Mouse (Mus musculus): ENCODE measurements at regions not wholly inside any gene's neighbourhood (a gene's known extent, or its start where the extent isn't known, plus 50 kb on each side); places are given as distances from the start of the nearest gene placed in this dataset.

GRCm38 (mm10) chr12:12820668-12821351 lies 120.9 kb downstream of the Mycn start:
- ATAC-seq (ENCODE audit: insufficient read depth): no peak
- 68% methylated on average over 2 of the region's 2 CpGs for WGBS (ENCODE audit: insufficient replicate concordance)
- TF ChIP-seq EP300 (IDR thresholded peaks at IDR 0.05; ENCODE audit: low read depth) (no peak), CTCF (IDR thresholded peaks at IDR 0.05; ENCODE audit: low read depth) (no peak)
- Histone ChIP-seq H3K36me3 (replicated peaks; ENCODE audit: control insufficient read depth, insufficient read depth, low read depth) (no peaks in the 10 kb centered on the region), H3K4me3 (ENCODE audit: insufficient read depth in 1 of 2, low read depth in 2 of 2, low read length in 2 of 2) (no peak overlapping the region), H3K27ac (no peak overlapping the region), H3K9me3 (ENCODE audit: control insufficient read depth, low read length) (no peaks in the 10 kb centered on the region), H3K4me2 (ENCODE audit: low read depth) (no peak overlapping the region), H3K27me3 (ENCODE audit: control insufficient read depth, insufficient read depth, low read length) (no peaks in the 10 kb centered on the region), H3K4me1 (replicated peaks; ENCODE audit: control insufficient read depth in 2 of 2, insufficient read depth in 2 of 2, low read length in 1 of 2) (no peaks in the 10 kb centered on the region; a peak in 1 of 4 replicates), H3K9ac (replicated peaks) (no peak overlapping the region)
- DNase-seq (ENCODE audit: low read depth in 3 of 3, low spot score in 3 of 3): no peak

- peaks cover 0 to 2% of the 10 kb centered on the region in 2 experiments; a peak in 1 of 4 replicates for H3K4me1 ChIP-seq (replicated peaks; ENCODE audit: control insufficient read depth in 2 of 2, insufficient read depth in 2 of 2, low read length in 1 of 2)
- no peaks in the 10 kb centered on the region for H3K27me3 ChIP-seq (ENCODE audit: control insufficient read depth, insufficient read depth, low read length)
- ATAC-seq (ENCODE audit: insufficient read depth) (no peak), DNase-seq (ENCODE audit: low read depth in 3 of 3, low spot score in 3 of 3) (no peak)
- H3K27ac ChIP-seq: no peak overlapping the region
- H3K9ac ChIP-seq (replicated peaks): no peak overlapping the region
- H3K4me3 ChIP-seq (ENCODE audit: insufficient read depth in 1 of 2, low read depth in 2 of 2, low read length in 2 of 2): no peak overlapping the region
- 53% methylated on average over 5 of the region's 5 CpGs for WGBS (ENCODE audit: insufficient replicate concordance)
- TF ChIP-seq EP300 (IDR thresholded peaks at IDR 0.05; ENCODE audit: low read depth) (no peak), CTCF (IDR thresholded peaks at IDR 0.05; ENCODE audit: low read depth) (no peak)
- H3K9me3 ChIP-seq (ENCODE audit: control insufficient read depth, low read length): no peaks in the 10 kb centered on the region
- H3K36me3 ChIP-seq (replicated peaks; ENCODE audit: control insufficient read depth, insufficient read depth, low read depth): no peaks in the 10 kb centered on the region
- no peak overlapping the region for H3K4me2 ChIP-seq (ENCODE audit: low read depth)
Observed at GRCm38 (mm10) chr12:12819746-12820145, 122.0 kb downstream of the Mycn start.

- TF ChIP-seq CTCF (IDR thresholded peaks at IDR 0.05; ENCODE audit: low read depth): no peak
- TF ChIP-seq EP300 (IDR thresholded peaks at IDR 0.05; ENCODE audit: low read depth): no peak
- H3K9ac ChIP-seq (replicated peaks): no peak overlapping the region
- DNase-seq (ENCODE audit: low read depth in 3 of 3, low spot score in 3 of 3) (peak; percentile 10 to 24 (median 23)), ATAC-seq (ENCODE audit: insufficient read depth) (0 out of 2 replicates have a peak, but pooled peaks have one; percentile 36)
- peaks cover 0 to 10% of the 10 kb centered on the region in 2 experiments; a peak in 2 of 4 replicates for H3K4me1 ChIP-seq (replicated peaks; ENCODE audit: control insufficient read depth in 2 of 2, insufficient read depth in 2 of 2, low read length in 1 of 2)
- no peaks in the 10 kb centered on the region for H3K9me3 ChIP-seq (ENCODE audit: control insufficient read depth, low read length)
- no peaks in the 10 kb centered on the region for H3K27me3 ChIP-seq (ENCODE audit: control insufficient read depth, insufficient read depth, low read length)
- H3K27ac ChIP-seq: no peak overlapping the region
- H3K36me3 ChIP-seq (replicated peaks; ENCODE audit: control insufficient read depth, insufficient read depth, low read depth): no peaks in the 10 kb centered on the region
- no peak overlapping the region for H3K4me2 ChIP-seq (ENCODE audit: low read depth)
- WGBS (ENCODE audit: insufficient replicate concordance): 50% methylated on average over 5 of the region's 5 CpGs
- no peak overlapping the region for H3K4me3 ChIP-seq (ENCODE audit: insufficient read depth in 1 of 2, low read depth in 2 of 2, low read length in 2 of 2)
Observed at GRCm38 (mm10) chr12:12814693-12815092, 127.0 kb downstream of the Mycn start.

DNA sequence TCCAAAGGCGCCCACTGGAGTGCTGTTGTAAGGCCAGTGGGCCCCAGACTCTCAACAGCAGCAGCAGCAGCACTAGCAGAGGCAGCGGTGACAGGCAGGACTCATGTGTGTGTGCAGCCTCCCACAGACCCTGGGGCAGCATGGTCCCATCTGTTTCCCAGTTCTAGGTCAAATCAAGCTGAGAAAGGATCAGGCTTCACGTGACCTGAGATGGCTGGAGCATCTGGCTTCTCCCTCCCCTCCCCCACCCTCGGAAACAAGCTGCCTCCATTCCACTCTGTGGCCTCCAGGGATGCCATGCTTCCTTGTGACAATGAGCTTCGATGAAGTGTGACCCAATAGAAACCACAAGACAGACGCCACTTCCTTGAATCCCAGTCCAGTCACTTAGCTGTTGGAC lies 128.8 kb downstream of the Mycn start:
- no peaks in the 10 kb centered on the region for H3K9me3 ChIP-seq (ENCODE audit: control insufficient read depth, low read length)
- DNase-seq (ENCODE audit: low read depth in 3 of 3, low spot score in 3 of 3): no peak
- peaks cover 0 to 10% of the 10 kb centered on the region in 2 experiments; a peak in 2 of 4 replicates for H3K4me1 ChIP-seq (replicated peaks; ENCODE audit: control insufficient read depth in 2 of 2, insufficient read depth in 2 of 2, low read length in 1 of 2)
- H3K27ac ChIP-seq: no peak overlapping the region
- H3K36me3 ChIP-seq (replicated peaks; ENCODE audit: control insufficient read depth, insufficient read depth, low read depth): no peaks in the 10 kb centered on the region
- H3K4me3 ChIP-seq (ENCODE audit: insufficient read depth in 1 of 2, low read depth in 2 of 2, low read length in 2 of 2): no peak overlapping the region
- H3K27me3 ChIP-seq (ENCODE audit: control insufficient read depth, insufficient read depth, low read length): no peaks in the 10 kb centered on the region
- TF ChIP-seq EP300 (IDR thresholded peaks at IDR 0.05; ENCODE audit: low read depth): no peak
- TF ChIP-seq CTCF (IDR thresholded peaks at IDR 0.05; ENCODE audit: low read depth): no peak
- no peak for ATAC-seq (ENCODE audit: insufficient read depth)
- 36% methylated on average over 6 of the region's 6 CpGs for WGBS (ENCODE audit: insufficient replicate concordance)
- no peak overlapping the region for H3K4me2 ChIP-seq (ENCODE audit: low read depth)
- no peak overlapping the region for H3K9ac ChIP-seq (replicated peaks)

GRCm38 (mm10) chr12:12810943-12811342 lies 130.8 kb downstream of the Mycn start:
- Histone ChIP-seq H3K36me3 (replicated peaks; ENCODE audit: control insufficient read depth, insufficient read depth, low read depth) (no peaks in the 10 kb centered on the region), H3K4me2 (ENCODE audit: low read depth) (peak overlapping the region; percentile 40), H3K9ac (replicated peaks) (no peak overlapping the region), H3K9me3 (ENCODE audit: control insufficient read depth, low read length) (no peaks in the 10 kb centered on the region), H3K27ac (no peak overlapping the region), H3K27me3 (ENCODE audit: control insufficient read depth, insufficient read depth, low read length) (no peaks in the 10 kb centered on the region), H3K4me3 (ENCODE audit: insufficient read depth in 1 of 2, low read depth in 2 of 2, low read length in 2 of 2) (no peak overlapping the region), H3K4me1 (replicated peaks; ENCODE audit: control insufficient read depth in 2 of 2, insufficient read depth in 2 of 2, low read length in 1 of 2) (peaks cover 0 to 10% of the 10 kb centered on the region in 2 experiments; a peak in 2 of 4 replicates)
- DNase-seq (ENCODE audit: low read depth in 3 of 3, low spot score in 3 of 3) (no peak), ATAC-seq (ENCODE audit: insufficient read depth) (no peak)
- 30% methylated on average over 7 of the region's 7 CpGs for WGBS (ENCODE audit: insufficient replicate concordance)
- TF ChIP-seq EP300 (IDR thresholded peaks at IDR 0.05; ENCODE audit: low read depth) (no peak), CTCF (IDR thresholded peaks at IDR 0.05; ENCODE audit: low read depth) (no peak)
